Mouse (Mus musculus) thymus, postnatal 4 days (tissue): ENCODE data around the gene Olfr1415.
A peak's percentile ranks its signal among the peaks of the same experiment; 100 is the strongest.
"Not testable (repeated sequence)": the region's sequence is repeated elsewhere in the genome, so short reads cannot be mapped to it uniquely, and the experiment has no call there.

Experiments
- DNase-seq: peaks from one replicate; pipeline ENCODE4 v3.0.0; 2021

The Olfr1415 gene

DNA sequence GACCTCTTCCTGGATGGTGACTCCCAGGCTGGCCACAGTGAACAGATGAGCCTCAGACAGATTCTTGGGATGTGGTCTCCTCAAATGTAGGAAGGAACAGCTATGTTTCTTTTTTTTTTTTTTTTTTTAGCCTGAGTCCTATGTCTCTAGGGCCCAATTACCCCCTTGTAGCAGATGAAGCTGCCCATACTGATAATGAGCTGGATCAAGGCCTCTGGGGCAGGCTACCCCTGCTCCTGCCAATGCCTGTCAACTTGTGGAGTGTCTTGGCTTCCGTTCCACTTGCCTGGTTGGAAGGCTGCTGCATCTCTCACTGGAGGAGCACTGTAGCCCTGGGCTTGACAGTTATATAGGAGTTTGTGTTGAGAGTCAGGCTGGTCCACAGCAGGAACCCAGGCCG lies at the start of gene Olfr1415:
Gene Olfr1415, minus strand, starts transcription at position 101 of the 400 bp plus-strand sequence.
- no peak for DNase-seq

DNA sequence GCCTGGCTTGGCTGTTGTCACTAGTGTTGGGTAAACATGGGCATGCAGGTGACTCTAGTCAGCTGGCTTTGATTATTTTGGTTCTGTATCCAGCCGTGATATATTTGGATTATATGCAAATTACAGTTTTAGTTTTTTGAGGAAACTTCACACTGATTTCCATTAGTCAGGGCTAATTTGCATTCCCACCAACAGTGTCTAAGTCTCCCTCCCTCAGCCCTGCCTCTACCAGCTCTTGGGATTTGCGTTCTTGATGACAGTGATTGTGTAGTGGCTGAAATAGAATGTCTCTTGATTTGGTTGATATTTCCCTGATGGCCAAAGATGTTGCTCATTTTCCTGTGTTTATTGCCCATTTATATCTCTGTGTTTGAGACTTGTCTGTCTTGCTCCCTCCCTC lies 43.2 kb upstream of the Olfr1415 start:
- DNase-seq, result no peak

- no peak for DNase-seq
These were observed 41.1 kb upstream of the Olfr1415 start for GRCm38 (mm10) chr1:92536972-92537371.

GRCm38 (mm10) chr1:92523764-92524163 lies 27.9 kb upstream of the Olfr1415 start:
- no peak for DNase-seq

GRCm38 (mm10) chr1:92521376-92521775 lies 25.5 kb upstream of the Olfr1415 start:
- DNase-seq, result peak; percentile 24

- no peak for DNase-seq
These were observed 23.1 kb upstream of the Olfr1415 start for GRCm38 (mm10) chr1:92519046-92519445.

GRCm38 (mm10) chr1:92518561-92518960 lies 22.7 kb upstream of the Olfr1415 start, which contains the start of gene Olfr1414:
TSS of gene Olfr1414 (minus strand) at chr1:92518661.
- no peak for DNase-seq

DNA sequence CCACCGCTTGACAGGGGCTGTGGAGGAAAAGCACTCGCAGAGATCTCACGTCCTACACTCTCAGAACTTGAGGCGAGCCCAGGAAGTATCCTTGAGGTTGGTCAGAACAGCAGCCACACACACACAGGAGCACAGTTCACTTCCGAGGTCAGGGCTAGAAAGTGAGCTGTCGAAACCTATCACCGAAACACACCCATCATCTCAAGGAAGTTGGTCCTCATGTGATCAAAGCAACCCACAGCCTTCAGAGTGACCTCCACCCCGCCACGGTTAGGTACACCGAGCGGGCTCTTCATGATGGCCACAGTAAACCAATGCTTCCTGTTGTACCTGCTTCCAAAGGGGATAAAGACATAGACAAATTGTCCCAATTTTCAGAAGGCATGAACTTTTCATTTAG lies 19.5 kb upstream of the Olfr1415 start:
- DNase-seq, result no peak

GRCm38 (mm10) chr1:92511646-92512045 lies 15.7 kb upstream of the Olfr1415 start:
- not testable (repeated sequence) for DNase-seq

DNA sequence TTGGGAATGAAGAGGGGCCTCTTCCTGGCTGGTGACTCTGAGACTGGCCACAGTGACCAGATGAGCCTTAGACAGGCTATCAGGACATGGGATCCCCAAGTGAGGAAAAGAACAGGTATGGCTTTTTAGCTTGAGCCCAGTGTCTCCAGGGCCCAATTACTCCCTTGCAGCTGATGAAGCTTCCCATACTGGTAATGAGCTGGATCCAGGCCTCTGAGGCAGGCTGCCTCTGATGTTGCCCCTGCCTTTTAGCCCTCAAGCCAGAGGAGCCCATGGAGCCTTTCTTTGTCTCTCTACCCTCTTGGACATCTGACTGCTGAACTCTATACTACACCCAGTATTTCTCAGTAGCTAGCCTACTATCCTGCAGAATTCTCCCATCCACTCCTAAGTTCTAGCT lies 10.9 kb downstream of the Olfr1415 start, which contains the start of gene Olfr1416:
Gene Olfr1416, minus strand, starts transcription at position 101 of the 400 bp plus-strand sequence.
- DNase-seq, result no peak

DNA sequence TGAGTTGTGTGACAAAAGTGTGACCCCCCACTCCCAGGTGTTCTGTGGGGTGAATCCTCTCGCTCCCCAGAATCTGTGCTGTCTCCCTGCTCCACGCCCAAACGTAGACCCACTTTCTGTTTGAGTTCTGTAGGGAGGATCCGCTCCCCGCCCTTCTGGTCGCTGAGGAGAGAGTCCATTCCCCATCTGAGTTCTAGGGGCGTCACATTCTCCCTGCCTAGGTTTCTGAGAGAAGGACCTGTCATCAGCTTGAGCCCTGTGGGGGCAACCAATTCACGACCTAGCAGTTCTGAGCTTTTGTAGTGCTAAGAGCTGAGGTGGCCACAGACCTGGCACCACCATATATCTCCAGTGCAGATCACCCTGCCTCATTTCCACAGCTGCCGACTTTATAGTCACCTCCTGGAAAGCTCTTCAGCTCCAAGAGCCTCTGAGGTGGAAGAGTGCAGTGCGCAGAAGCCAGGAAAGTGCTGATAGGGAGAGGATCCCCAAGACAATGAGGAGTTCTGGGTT lies 21.8 kb downstream of the Olfr1415 start:
- no peak for DNase-seq

- DNase-seq, result peak; percentile 99
These were observed 22.5 kb downstream of the Olfr1415 start, which contains the start of gene Ndufa10 for GRCm38 (mm10) chr1:92473165-92474041. TSS of gene Ndufa10 (minus strand) at chr1:92473860.

GRCm38 (mm10) chr1:92468891-92469290 lies 27.0 kb downstream of the Olfr1415 start:
- no peak for DNase-seq

DNA sequence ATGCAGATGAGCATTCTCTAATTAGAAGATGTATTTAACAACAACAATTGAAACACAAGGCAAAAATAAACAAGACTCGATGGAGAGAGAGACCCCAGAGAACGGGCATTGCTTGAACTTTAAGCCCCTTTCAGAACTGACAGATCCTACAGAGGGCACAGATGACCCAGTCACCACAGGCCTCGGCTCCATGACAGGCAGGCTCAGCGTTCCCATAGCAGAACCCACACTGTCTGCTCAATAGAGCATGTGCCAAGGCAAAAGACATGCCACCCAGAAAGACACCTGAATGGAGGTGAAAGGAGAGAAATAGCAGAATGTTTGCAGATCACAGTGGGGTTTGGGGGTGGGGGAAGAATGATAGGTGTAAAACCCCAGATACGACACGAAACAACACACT lies 37.5 kb downstream of the Olfr1415 start:
- DNase-seq, result no peak

DNA sequence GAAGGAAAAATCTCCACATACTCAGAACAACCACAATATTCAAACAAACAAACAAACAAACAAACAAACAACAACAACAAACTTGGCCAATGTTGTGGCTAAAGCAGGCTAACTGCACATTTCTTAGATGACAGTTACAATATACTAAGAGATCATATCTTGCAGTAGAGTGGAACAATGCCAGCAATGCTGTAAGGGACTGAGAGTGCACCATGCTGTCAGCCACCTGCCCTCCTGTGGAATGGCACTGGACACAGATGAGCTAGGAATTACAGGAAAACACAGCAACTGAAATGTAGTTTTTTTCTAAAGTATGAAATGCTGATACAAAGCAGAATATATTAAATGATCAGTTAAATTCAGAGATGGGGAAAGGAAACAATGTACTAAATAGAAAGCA lies 38.1 kb downstream of the Olfr1415 start:
- no peak for DNase-seq

- no peak for DNase-seq
These were observed 42.0 kb downstream of the Olfr1415 start for GRCm38 (mm10) chr1:92453751-92454445.

GRCm38 (mm10) chr1:92448293-92448692 lies 47.6 kb downstream of the Olfr1415 start:
- no peak for DNase-seq

DNA sequence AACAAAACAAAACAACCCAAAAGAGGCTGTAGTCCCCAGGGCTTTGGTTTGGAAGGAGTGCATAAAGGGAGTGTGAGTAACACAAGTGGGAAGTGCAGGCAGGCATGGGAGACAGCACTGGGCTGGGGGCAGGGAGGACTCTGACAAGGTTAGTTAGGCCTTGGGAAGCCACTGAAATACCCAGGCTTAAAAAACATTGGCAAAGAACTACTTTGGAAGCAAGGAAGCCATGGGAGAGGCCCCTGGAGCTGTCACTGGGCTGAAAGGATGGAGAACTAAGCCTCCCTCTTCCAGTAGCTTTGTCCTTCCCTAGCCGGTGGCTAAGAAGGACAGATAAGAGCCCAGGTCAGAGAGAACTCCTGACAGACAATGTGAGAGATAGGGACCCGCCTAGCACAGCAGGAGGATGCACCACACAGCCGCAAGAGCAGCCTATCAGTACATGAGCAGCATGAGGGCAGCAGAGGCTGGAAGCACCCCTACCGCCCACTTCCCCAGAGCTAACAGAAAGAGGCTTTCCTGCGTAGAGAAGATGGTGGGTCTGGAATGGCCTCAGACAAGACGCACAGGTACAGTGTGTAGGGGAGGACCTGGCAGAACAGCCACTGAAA lies 54.3 kb downstream of the Olfr1415 start:
- DNase-seq, result no peak

- no peak for DNase-seq
These were observed 55.7 kb downstream of the Olfr1415 start for GRCm38 (mm10) chr1:92440066-92440750.
